ENCODE assay signal across 20 mouse cellular contexts in the genomic region with DNA sequence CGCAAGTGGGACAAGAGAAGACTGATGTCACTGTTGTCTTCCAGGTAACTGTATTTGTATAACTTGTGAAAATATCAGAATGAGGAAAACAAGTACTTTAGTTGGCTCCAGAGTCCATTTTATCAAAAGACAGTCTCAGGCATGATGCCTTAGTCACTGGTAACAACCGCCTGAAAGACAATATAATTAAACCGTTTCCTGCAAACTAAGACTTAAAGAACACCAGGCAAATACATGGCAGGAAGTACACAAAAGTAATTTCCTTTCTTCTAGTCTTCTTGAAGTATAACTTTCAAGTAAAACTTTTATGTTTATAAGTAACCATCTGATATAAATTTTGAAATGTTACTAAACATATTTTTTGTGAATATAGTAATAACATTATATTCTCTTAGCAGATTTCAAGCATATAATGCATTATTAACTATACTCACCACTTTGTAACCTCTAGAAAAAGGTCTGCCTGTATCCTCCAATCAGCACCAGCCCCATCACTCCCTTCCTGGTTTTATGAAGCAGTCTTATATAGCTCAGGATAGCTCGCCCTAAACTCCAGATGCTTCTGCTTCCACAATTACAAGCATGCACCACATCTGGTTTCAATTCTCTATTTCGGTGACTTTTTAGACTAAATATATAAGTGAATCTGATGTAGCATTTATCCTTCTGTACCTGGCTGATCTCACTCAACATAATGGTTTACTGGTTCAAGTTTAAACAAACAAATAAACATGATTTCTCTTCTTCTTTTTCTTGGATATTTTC. TPM values are rescaled to one million over a fixed set of nuclear protein-coding genes. Genes with fewer than 3 reads are reported as not detected.
DNase-seq lines count a peak whose midpoint lies in the region; ATAC-seq and TF ChIP-seq lines count a peak whose summit lies in the region.
"Had no signal": no experiment of that assay in that cellular context is flagged by ENCODE, and none has a peak within 500 bp of the region (broad histone marks: within the 10 kb centered on the region; RNA-seq: fewer than 3 reads in every experiment).

No protein-coding gene starts in this region.

- no peaks in the 10 kb centered on the region for H3K9me3 ChIP-seq in limb, embryonic 11.5 days (ENCODE audit: control insufficient read depth, low read length)
- H3K9me3 ChIP-seq in limb, embryonic 10.5 days (replicated peaks) = no peaks in the 10 kb centered on the region
- H3K9me3 ChIP-seq: embryonic facial prominence, embryonic 15.5 days; forebrain, embryonic 12.5 days; liver, embryonic 12.5 days; midbrain, embryonic 12.5 days; neural tube, embryonic 12.5 days; stomach, embryonic 15.5 days had no signal

- DNase-seq in limb, embryonic 11.5 days (ENCODE audit: low spot score) = no peak
- no peak for DNase-seq in limb, embryonic 10.5 days (ENCODE audit: low spot score)
- peak; percentile 26 for DNase-seq in induced T-regulatory cell, adult 2 months (ENCODE audit: low read depth)
- peak; percentile 44 for DNase-seq in naive thymus-derived CD4-positive, alpha-beta T cell, adult 2 months (ENCODE audit: low read depth)
- no peak for DNase-seq in left cerebral cortex, adult 11 months (ENCODE audit: low spot score)
- DNase-seq in frontal cortex, postnatal 36 days (ENCODE audit: low spot score in 2 of 2) = no peak
- DNase-seq in layer of hippocampus, adult 9-11 months = no peak
- DNase-seq: cerebellum, adult 9-11 months; gastrocnemius, adult 2 months; heart, postnatal 4 days; kidney, postnatal 36 days; lung, postnatal 10 days had no signal

- no peak for TF ChIP-seq CTCF in bone marrow macrophage, adult 2 months (IDR thresholded peaks at IDR 0.05; ENCODE audit: low read depth, low read length)

- H3K4me1 ChIP-seq in limb, embryonic 11.5 days (ENCODE audit: control insufficient read depth, insufficient read depth, low read length) = no peaks in the 10 kb centered on the region
- peaks cover 3% of the 10 kb centered on the region; the same call in 1 of the 2 replicates for H3K4me1 ChIP-seq in limb, embryonic 10.5 days
- H3K4me1 ChIP-seq in bone marrow macrophage, adult 2 months (ENCODE audit: control insufficient read depth, insufficient read depth, low read length) = peaks cover 35% of the 10 kb centered on the region
- H3K4me1 ChIP-seq: embryonic facial prominence, embryonic 15.5 days; forebrain, embryonic 12.5 days; midbrain, embryonic 12.5 days; neural tube, embryonic 12.5 days; stomach, embryonic 15.5 days had no signal

- ATAC-seq in limb, embryonic 11.5 days (ENCODE audit: insufficient number of reproducible peaks, low FRiP score, low TSS enrichment, low read depth) = peak; percentile 81
- ATAC-seq: liver, embryonic 12.5 days had no signal

- no peak overlapping the region for H3K4me2 ChIP-seq in limb, embryonic 11.5 days (ENCODE audit: low read depth, severe bottlenecking)
- H3K4me2 ChIP-seq: embryonic facial prominence, embryonic 15.5 days; forebrain, embryonic 12.5 days; heart, embryonic 11.5 days; liver, embryonic 12.5 days; midbrain, embryonic 12.5 days; neural tube, embryonic 12.5 days; stomach, embryonic 15.5 days had no signal

- no peak overlapping the region for H3K9ac ChIP-seq in limb, embryonic 11.5 days (ENCODE audit: low read length)
- H3K9ac ChIP-seq: embryonic facial prominence, embryonic 15.5 days; forebrain, embryonic 12.5 days; liver, embryonic 12.5 days; midbrain, embryonic 12.5 days; neural tube, embryonic 12.5 days; stomach, embryonic 15.5 days had no signal

- no peak overlapping the region for H3K4me3 ChIP-seq in limb, embryonic 11.5 days (ENCODE audit: low read depth, low read length)
- H3K4me3 ChIP-seq in limb, embryonic 10.5 days = no peak overlapping the region
- no peak overlapping the region for H3K4me3 ChIP-seq in bone marrow macrophage, adult 2 months (ENCODE audit: insufficient read depth, low read length)
- H3K4me3 ChIP-seq: embryonic facial prominence, embryonic 15.5 days; forebrain, embryonic 12.5 days; gastrocnemius, adult 2 months; liver, embryonic 12.5 days; midbrain, embryonic 12.5 days; neural tube, embryonic 12.5 days; stomach, embryonic 15.5 days had no signal

- no peaks in the 10 kb centered on the region for H3K36me3 ChIP-seq in limb, embryonic 11.5 days (ENCODE audit: control insufficient read depth, insufficient read depth, low read length)
- H3K36me3 ChIP-seq in limb, embryonic 10.5 days = peaks cover 12% of the 10 kb centered on the region
- H3K36me3 ChIP-seq: neural tube, embryonic 12.5 days; stomach, embryonic 15.5 days had no signal

- H3K27ac ChIP-seq in limb, embryonic 11.5 days (replicated peaks; ENCODE audit: low read depth, low read length) = no peak overlapping the region
- H3K27ac ChIP-seq in limb, embryonic 10.5 days = no peak overlapping the region
- H3K27ac ChIP-seq in bone marrow macrophage, adult 2 months (ENCODE audit: insufficient read depth, low read depth, low read length) = peak overlapping the region; percentile 51
- H3K27ac ChIP-seq: embryonic facial prominence, embryonic 15.5 days; forebrain, embryonic 12.5 days; gastrocnemius, adult 2 months; liver, embryonic 12.5 days; midbrain, embryonic 12.5 days; neural tube, embryonic 12.5 days; stomach, embryonic 15.5 days had no signal

- TF ChIP-seq POLR2A in bone marrow macrophage, adult 2 months (IDR thresholded peaks at IDR 0.05; ENCODE audit: borderline replicate concordance, low read depth, low read length) = no peak

- 52% methylated on average over 5 of the region's 5 CpGs for WGBS in limb, embryonic 11.5 days
- WGBS in limb, embryonic 10.5 days = 62% methylated on average over 5 of the region's 5 CpGs

- H3K27me3 ChIP-seq in limb, embryonic 11.5 days (ENCODE audit: control insufficient read depth, insufficient read depth, low read length) = no peaks in the 10 kb centered on the region
- H3K27me3 ChIP-seq in limb, embryonic 10.5 days (ENCODE audit: low read depth, poor library complexity, severe bottlenecking) = no peaks in the 10 kb centered on the region
- H3K27me3 ChIP-seq: embryonic facial prominence, embryonic 15.5 days; forebrain, embryonic 12.5 days; liver, embryonic 12.5 days; midbrain, embryonic 12.5 days; neural tube, embryonic 12.5 days; stomach, embryonic 15.5 days had no signal

RNA-seq across cellular contexts. Expression of a gene that starts 40.4 kb away (rescaled TPM):
- polyA plus RNA-seq in limb, embryonic 11.5 days (2014; fragmentation: Nextera tagmentation; extraction: Ambion mirVana) = 12.5 and 13.2 TPM in 2 replicates
- polyA plus RNA-seq in limb, embryonic 10.5 days (2016; fragmentation: Nextera tagmentation; extraction: Ambion mirVana) = 8.7 and 10.0 TPM in 2 replicates
- 4.3 and 6.9 TPM in 2 replicates for polyA plus RNA-seq in bone marrow macrophage, adult 2 months (2012; ENCODE audit: insufficient read depth, insufficient read length, missing spikeins)

Comparison
In these comparisons a context has a peak if more than half of its experiments do, and no peak if none do; other contexts are left out.
1. DNase-seq: peak in induced T-regulatory cell, adult 2 months (single experiment) and naive thymus-derived CD4-positive, alpha-beta T cell, adult 2 months (single experiment); none in limb, embryonic 11.5 days (single experiment), limb, embryonic 10.5 days (single experiment), left cerebral cortex, adult 11 months (single experiment), frontal cortex, postnatal 36 days (0 of 2) and layer of hippocampus, adult 9-11 months (single experiment).